Mouse (Mus musculus) leukemia stem cell, adult 10-12 weeks (primary cell): ENCODE results near the gene Gm10190. TPM values are rescaled to one million over a fixed set of nuclear protein-coding genes. Genes with fewer than 3 reads are reported as not detected.

Experiments
- polyA plus RNA-seq: library from polyadenylated mRNA; stranded (reverse); fragments of >175 nt; gene quantifications from 2 replicates; pipeline ENCODE4 v1.2.3, GENCODE M21; 2012; ENCODE audit warnings: low replicate concordance

The Gm10190 gene
- not detected in 2 replicates for polyA plus RNA-seq

GRCm38 (mm10) chr17:80372989-80373725 is at the start of gene Gm10190:
Gene Gm10190, minus strand, starts transcription at chr17:80373541.

Other genes with a start within 250 kb of the Gm10190 start
- 0.28 TPM in 1 of 2 replicates, not detected in the other for gene Galm, start 246.1 kb downstream of the Gm10190 start, polyA plus RNA-seq
- gene Srsf7, start 166.2 kb downstream of the Gm10190 start, polyA plus RNA-seq = 3.3 and 125 TPM in 2 replicates
- 0.07 TPM in 1 of 2 replicates, not detected in the other for gene Ttc39d, start 166.1 kb downstream of the Gm10190 start, polyA plus RNA-seq
- 0.47 and 0.94 TPM in 2 replicates for gene Gemin6, start 149.1 kb downstream of the Gm10190 start, polyA plus RNA-seq
- gene Morn2, start 83.3 kb downstream of the Gm10190 start, polyA plus RNA-seq = 0.82 and 1.5 TPM in 2 replicates
- 4.3 and 5.9 TPM in 2 replicates for gene Dhx57, start 83.1 kb downstream of the Gm10190 start, polyA plus RNA-seq
- 0.11 and 0.24 TPM in 2 replicates for gene Arhgef33, start 66.1 kb downstream of the Gm10190 start, polyA plus RNA-seq
- gene Sos1, start 106.9 kb upstream of the Gm10190 start, polyA plus RNA-seq = 3.2 and 4.6 TPM in 2 replicates
- not detected in 2 replicates for gene Cdkl4, start 204.3 kb upstream of the Gm10190 start, polyA plus RNA-seq